Mouse (Mus musculus) hematopoietic stem cell, adult 5-6 weeks (primary cell): ENCODE measurements around the gene Mst1. TPM values are rescaled to one million over a fixed set of nuclear protein-coding genes. Genes with fewer than 3 reads are reported as not detected.
A peak's percentile ranks its signal among the peaks of the same experiment; 100 is the strongest.

Source experiments
- ATAC-seq, 2 experiments: fragments of 125-278 bp in 1 of 2; replicated peaks in 1 of 2; 2 replicates each; pipeline ENCODE4 v1.8.0; 2016 to 2017; ENCODE audit warnings: inconsistent platforms in 2 of 2, mild to moderate bottlenecking in 2 of 2, moderate number of reproducible peaks in 2 of 2, low read depth in 1 of 2, moderate TSS enrichment in 1 of 2; ENCODE audit not compliant: low FRiP score in 2 of 2, poor library complexity in 2 of 2, severe bottlenecking in 2 of 2, insufficient read depth in 1 of 2, low TSS enrichment in 1 of 2
- total RNA-seq: library from RNA; stranded (forward); fragments of 172-1452, 232-1000 nt; gene quantifications from 2 replicates; pipeline ENCODE4 v1.2.3, GENCODE M21; 2017

The Mst1 gene
- total RNA-seq, 1 experiment from 2014 or later = not detected

DNA sequence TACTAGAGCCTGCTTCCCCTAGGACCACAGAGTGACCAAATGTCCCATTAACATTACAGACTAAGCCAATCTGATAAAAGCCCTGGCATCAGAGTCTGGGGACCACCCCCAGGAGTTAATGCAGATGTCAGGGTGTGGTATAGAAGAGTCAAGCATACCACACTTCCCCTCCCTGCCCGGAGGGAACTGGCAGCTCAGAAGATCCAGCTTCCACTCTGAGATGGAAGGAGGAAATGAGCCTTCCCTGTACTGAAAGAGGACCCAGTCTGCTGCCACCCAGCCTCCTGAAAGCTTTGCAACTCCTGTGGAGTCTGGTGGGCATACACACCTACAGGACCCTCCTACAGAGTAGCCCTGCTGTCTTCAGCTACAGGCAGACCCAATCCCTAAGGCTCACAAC lies 25.2 kb upstream of the Mst1 start:
- ATAC-seq = no peak

DNA sequence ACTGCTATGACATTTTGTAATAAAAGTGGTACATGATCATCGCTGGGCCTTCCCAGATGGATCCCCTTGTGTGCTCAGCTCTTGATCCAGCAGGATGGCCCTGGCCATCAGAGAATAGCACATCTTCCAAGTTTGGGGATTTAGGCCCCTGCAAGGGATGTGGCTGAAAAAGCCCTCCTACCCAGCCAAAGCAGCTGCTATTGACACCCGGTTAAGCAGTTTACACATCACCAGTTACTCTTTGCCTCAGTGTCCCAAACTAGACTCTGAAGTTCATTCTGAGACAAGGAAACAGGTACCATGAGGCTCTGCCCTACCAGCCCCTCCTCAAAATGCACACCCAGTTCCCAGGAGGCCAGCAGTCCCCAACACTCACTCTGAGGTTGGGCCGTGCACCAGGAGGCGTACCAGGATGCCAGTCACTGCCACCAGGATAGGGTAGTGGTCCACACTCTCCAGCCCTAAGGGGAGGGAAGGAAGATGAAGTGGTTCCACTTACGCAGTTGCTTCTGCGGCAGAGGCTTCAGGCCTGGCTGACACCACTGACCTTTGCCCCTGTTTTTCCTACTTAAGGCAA lies 24.5 kb upstream of the Mst1 start:
- no peak for ATAC-seq

DNA sequence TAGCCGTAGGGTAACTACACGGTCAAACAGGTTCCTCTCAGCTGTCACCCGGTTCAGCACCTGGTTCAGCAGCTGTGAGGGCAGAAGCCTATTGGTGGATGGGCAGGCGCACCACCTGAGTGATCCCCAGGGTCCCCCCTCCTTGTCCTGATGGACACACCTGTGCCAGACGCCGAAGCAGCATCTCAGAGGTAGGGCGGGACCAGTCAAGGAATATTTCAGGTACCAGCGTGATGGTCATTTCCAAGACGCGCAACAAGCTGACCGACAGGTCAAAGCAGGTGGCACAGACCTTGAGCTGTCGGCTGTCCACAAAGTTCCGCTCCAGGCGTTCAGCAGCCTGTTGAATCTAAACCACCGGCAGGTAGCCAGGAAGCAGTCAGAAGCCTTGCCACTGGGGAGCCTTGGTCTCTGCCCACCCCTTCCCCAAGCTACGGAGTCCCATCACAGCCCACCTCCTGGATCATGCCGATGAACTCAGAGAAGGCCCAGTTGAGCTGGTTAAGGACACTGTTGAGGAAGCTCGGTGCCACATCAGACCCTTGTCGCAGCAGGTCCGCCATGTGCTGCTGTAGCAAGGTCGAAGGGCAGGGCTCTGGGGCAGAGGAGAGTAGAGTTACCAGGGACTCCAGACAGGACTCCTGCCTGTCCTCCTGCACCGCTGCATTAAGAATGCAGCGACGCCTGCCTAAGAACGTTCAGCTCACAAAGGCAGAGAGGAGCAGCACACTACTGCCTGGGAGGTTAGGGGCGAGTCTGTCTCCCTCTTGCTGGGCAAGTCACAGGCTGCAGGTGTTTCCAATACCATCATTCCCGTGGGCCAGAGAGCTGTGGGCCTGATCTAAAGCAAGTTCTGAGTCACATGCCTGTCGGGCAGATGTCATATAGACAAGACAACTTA lies 23.6 kb upstream of the Mst1 start:
- no peak for ATAC-seq

DNA sequence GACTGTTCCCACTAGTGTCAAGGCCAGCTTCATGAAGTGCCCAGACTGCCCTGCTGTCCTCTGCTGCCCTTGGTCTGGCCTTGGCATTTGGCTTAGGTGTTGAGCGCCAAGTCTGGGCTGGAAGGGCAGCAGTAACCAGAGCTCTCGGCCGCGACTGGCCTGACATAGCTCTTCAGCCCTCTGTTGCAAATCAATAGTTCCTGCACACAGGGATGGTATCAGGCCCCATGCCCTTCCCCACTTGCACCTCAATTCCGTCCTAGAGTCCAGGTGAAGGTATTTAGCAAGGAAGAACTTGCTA lies 23.0 kb upstream of the Mst1 start:
- no peak for ATAC-seq

DNA sequence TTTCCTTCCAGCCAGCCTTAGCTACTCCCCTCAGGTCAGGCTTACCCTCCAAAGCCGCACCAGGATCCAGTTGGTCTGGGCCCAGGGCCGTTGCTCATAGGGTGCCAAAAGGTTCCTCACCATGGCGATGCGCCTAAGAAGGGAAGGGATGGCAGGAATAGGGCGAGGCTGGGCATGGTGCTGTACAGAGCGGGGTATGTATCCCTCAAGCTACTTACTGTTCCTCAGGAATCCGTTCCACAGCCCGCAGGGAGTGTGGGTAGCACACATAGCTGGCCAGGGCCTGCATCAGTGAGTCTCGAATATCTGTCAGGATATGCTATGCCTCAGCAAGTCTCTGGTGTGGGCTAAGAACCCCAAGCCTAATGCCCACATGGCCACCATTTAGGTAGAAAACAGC lies 21.9 kb upstream of the Mst1 start:
- ATAC-seq = no peak

DNA sequence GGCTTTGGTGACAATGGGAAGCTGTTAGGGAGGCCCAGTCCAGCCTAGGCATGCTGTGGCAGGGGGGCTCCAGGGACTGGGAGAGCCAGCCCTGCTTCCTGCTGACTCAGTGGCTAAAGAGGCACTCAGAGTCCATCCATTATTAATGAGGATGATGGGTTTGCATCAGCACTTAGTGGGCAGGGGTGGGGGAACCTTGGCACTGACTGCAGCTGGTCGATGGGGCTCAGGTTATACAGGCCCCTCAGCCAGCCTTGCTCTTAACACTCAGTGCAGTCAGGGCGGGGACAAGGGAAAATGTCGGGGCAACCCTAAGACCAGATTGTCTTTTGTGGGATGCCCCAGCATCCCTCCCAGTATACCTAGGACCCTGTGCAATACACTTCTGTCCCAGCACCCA lies 18.1 kb upstream of the Mst1 start:
- no peak for ATAC-seq

DNA sequence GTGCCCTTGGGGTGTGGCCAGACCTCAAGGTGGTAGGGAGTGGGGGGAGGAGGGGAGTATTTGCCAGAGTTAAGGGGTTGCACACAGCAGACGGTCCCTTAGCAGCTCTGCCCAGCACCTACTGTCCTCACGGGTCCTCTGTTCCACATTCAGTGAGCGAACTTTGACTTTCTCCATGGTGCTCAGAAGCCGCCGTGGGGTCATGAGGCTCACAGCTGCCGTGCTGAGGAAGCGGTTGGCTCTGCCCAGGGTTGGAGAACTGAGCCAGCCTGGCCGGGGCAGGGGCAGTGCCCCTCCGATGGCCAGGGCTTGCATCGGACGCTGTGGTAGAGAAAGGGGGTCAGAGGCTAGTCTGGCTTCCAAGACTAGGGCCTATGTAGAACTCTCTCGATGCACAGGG lies 16.9 kb upstream of the Mst1 start:
- ATAC-seq = no peak

DNA sequence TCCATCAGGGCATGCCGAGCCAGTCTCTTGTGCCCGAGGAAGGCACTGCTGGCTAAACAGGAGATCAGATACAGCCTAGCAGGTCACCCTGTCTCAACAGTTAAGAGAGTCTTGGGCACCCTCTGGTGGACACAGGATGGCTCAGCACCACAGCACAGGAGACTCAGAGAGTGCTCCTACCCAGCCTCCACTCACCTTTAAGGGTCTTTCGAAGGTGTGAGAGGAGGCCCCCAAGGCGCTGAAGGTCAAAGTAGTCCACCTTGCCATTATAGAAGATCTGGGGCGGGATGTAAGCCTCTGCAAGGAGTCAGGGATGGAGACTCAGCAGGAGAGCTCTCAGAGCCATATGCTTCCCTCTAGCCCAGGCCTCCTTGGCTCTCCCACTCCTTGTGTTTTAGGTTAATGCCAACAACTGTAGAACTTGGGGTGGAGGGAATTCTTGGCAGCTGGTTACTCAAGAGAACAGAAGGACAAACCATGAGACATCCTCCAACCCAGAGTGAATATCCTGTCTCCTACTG lies 14.7 kb upstream of the Mst1 start:
- ATAC-seq = peak; percentile 71 to 80

DNA sequence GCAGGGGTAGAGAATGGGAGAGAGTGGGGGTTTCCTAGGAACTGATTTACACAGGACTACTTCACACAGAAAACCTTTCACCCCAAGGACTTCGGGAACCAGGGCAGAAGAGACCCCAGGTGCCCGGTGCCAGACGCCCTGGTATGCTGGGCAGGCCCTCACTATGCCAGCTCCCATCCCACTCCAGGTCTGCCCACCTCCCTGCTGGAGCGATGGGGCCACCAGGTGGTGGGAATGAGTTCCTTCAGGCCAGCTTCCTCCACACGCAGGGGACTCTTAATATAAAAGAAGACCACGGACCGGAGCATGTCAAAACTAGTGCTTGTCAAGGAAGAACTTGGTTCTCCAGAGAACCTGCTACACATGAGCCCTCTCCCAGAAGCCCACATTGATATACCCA lies 13.0 kb upstream of the Mst1 start:
- ATAC-seq = no peak

DNA sequence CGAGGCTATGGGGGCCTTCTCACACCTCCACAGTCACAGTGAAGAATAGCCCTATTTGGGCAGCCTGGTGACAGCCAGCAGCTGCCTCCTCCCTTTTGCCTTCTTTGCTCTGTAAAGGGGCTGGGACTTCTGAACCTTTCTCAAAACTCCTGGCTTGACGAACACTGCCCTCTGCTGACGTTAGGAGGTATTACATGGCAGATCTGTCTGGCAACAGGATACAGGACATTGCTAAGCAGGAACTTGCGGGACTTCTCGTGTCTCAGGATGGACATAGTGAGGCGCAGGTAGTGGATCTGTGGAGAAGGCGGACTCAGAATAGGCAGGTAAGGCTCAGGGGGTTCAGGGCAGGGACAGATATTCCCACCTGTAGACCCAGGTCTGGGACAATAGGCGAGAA lies 12.3 kb upstream of the Mst1 start:
- peak; percentile 65 to 69 for ATAC-seq

DNA sequence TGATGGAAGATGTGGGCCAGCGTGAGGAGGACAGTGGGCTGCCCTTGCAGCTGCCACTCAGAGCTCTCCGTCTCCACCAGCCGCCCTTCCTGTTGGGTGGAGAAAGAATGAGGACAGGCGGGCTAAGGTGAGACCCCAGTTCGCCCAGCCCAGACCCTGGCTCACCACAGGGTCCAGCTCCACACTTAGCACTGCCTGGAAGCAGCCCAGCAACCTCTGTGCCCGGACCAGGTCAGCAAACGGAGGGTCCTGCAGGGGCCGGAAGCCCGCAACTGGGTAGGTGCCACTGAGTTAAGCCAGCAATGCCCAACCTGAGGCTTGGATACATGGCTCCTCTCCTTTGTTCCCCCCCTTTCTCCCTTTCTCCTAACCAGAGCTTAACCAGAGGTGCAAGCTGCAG lies 11.2 kb upstream of the Mst1 start:
- ATAC-seq = no peak

DNA sequence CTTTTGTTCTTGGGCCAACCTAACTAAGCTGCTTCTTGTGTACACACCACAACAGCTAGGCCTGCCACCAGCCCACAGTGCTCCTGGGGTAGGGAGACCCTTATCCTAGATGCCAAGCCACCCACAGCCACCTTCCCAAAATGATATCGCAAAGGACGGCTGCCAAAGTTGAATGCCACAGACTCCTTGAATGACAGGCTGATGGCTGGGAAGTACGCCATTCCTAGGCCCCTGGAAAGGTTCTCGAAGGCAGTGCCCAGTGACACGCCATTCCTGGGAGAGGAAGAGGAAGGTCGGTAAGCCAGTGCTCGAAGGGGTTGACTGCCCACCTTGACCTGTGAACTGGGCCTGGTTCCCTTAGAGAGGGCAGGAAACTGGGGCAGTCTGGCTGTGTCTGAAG lies 10.7 kb upstream of the Mst1 start:
- no peak for ATAC-seq

DNA sequence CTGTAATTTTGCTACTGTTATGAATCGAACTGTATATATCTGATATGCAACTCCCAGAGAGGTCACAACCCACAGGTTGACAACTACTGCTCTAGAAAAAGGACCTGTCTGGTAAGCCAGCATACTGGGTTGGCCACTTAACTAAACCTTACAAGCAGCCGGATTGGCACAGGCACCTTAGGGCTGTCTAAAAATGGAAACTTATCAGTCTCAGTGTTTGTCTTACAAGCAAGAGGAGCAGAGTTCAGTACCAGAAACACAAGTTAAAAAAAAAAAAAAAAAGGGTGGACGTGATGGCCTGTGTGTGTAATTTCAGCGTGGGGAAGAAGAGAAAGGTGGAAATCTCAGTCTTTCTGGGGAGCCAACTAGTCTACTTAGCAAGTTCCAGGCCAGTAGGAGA lies 8.4 kb upstream of the Mst1 start:
- ATAC-seq = no peak

DNA sequence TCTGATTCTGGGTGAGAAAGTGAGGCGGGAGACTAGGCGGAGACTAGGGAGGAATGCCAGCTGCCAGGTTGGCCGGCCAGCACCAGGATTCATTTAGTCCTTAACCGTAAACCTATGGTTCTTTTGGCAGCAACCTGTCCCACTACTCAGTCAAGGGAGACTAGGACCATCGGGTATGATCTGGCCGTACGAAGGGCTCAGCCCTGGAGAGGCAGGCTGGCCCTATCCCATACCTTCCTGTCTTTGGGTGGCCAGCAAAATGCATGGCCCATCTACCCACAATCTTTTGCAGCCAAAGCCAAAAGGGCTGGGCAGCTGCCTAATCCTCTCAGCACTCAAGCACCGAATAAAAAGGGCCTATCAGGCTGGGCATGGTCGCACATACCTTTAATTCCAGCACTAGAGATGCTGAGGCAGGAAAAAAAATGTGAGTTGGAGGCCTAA lies 7.7 kb upstream of the Mst1 start:
- no peak for ATAC-seq

DNA sequence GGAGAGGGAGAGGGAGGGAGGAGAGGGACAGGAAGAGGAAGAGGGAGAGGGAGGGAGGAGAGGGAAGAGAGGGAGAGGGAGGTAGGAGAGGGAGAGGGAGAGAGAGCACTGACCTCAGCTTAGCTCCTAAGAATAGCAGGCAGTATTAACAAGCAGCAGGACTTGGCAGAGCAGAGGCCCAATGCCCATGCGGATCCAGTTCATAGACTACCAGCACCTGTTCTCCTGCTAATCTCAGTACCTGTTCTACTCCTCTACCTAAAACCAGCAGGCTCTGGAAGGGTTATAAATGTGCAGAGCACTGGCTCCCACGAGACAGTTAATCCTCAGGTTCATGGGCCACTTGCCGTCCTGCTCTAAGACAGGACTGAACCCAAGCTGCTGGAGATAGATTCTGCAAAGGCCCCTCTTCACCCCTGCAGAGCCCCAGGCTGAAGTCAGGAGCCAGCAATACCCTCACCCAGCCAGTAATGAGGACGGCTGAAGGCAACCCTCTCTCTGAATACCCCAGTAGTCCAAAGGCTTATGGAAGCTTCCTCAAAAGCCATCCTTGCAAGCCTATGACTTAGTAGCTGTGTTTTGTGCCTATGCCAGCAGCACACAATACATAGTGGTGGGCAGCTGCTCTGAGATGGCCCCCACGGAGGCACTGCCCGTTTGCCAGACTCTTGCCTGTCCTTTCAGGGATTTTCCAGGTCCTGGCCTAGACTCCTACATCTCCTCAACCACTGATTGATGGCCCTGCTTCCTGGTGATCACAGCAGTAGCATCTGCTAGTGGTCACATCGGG lies 6.9 kb upstream of the Mst1 start:
- ATAC-seq = no peak

DNA sequence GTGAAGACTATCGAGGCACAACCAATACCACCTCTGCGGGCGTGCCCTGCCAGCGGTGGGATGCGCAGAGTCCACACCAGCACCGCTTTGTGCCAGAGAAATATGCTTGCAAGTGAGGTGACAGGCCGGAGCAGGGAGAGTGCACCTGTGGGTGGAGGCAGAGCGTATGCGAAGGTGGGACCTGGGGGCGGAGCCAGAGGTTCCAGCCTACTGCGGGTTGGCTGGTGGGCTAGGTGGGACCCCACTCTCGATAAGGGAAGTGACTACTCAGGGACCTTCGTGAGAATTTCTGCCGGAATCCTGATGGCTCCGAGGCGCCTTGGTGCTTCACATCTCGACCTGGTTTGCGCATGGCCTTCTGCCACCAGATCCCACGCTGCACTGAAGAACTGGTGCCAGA lies 2.3 kb downstream of the Mst1 start:
- peak in 1 of 2 experiments; percentile 3; a peak in 1 of 4 replicates for ATAC-seq

DNA sequence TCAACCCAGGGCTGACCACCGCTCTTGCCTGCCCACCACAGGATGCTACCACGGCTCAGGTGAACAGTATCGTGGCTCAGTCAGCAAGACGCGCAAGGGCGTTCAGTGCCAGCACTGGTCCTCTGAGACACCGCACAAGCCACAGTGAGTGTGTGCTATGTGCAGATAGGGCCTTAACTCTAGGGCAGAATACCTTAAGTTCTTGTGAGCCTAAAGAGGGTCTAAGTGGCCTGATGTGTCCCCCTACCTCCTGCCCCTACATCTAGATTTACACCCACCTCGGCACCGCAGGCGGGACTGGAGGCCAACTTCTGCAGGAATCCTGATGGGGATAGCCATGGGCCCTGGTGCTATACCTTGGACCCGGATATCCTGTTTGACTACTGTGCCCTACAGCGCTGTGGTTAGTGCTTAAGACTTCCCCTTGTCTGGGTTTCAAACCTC lies 2.8 kb downstream of the Mst1 start, which contains the start of gene Rnf123:
TSS of gene Rnf123 (minus strand) at position 359 of the 444 bp plus-strand sequence.
- peak; percentile 38 to 46 for ATAC-seq

DNA sequence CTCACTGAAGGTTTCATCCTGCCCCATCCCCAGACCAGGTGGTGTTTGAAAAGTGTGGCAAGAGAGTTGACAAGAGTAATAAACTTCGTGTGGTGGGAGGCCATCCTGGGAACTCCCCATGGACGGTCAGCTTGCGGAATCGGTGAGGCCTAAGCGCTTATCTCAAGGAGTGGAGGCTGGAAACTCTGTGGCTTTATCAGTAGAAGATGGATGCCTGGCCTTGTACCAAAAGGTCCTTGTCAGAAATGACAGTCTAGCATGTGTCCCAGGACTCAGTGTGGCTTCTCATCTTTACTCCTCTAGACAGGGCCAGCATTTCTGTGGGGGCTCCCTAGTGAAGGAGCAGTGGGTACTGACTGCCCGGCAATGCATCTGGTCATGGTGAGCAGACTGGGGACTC lies 3.3 kb downstream of the Mst1 start:
- ATAC-seq = no peak
